Comparison of ENCODE assay signal across 16 mouse cellular contexts in the genomic region with DNA sequence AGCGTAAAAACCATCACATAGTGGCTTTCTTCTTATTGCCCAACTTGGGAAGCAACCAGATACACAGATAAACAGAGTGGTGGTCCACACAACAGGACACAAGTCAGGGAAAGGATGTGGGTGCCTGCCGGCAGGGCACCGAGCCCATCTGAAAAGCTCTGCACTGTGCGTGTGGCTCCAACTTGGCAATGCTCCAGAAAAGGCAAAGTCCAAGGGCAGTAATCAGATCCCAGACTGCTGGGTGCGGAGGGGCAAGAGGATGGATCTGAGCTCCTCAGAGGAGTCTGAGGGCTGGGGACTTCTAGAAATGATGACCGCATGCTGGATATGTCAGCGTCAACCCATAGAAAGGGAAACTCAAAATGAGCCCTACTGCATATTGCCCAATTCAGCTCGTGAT.
DNase-seq lines count a peak whose midpoint lies in the region; ATAC-seq and TF ChIP-seq lines count a peak whose summit lies in the region.
"Had no signal": no experiment of that assay in that cellular context is flagged by ENCODE, and none has a peak within 500 bp of the region (broad histone marks: within the 10 kb centered on the region; RNA-seq: fewer than 3 reads in every experiment).

No protein-coding gene starts in this region.

- intact Hi-C loops in gastrocnemius, adult 2 months (cut with DNase I), result no loop called here
- intact Hi-C loops in gastrocnemius, postnatal 14 days (cut with DNase I; ENCODE audit: low total_unique reads), result loop anchor here (5.0 kb wide), 1 partner anchor 165 kb away; a partner anchor contains a TSS

- H3K4me3 ChIP-seq in gastrocnemius, adult 2 months, result no peak overlapping the region
- no peak overlapping the region for H3K4me3 ChIP-seq in limb, embryonic 12.5 days (replicated peaks)
- H3K4me3 ChIP-seq in limb, embryonic 10.5 days, result no peak overlapping the region
- H3K4me3 ChIP-seq in intestine, embryonic 14.5 days (ENCODE audit: low read depth, low read length), result no peak overlapping the region
- no peak overlapping the region for H3K4me3 ChIP-seq in stomach, embryonic 16.5 days (replicated peaks; ENCODE audit: low read length)
- H3K4me3 ChIP-seq: embryonic facial prominence, embryonic 12.5 days; heart, adult 2 months; limb, embryonic 15.5 days; lung, embryonic 15.5 days; midbrain, embryonic 12.5 days had no signal

- peaks cover 28% of the 10 kb centered on the region for H3K4me1 ChIP-seq in limb, embryonic 12.5 days (replicated peaks)
- H3K4me1 ChIP-seq in limb, embryonic 10.5 days, result peaks cover 27% of the 10 kb centered on the region
- no peaks in the 10 kb centered on the region; the same call in 1 of the 2 replicates for H3K4me1 ChIP-seq in intestine, embryonic 14.5 days (replicated peaks; ENCODE audit: control insufficient read depth, insufficient read depth, low read length)
- H3K4me1 ChIP-seq in stomach, embryonic 16.5 days (ENCODE audit: control insufficient read depth, insufficient read depth, low read length), result peaks cover 14% of the 10 kb centered on the region

- H3K9ac ChIP-seq in limb, embryonic 12.5 days (replicated peaks), result no peak overlapping the region
- no peak overlapping the region for H3K9ac ChIP-seq in intestine, embryonic 14.5 days (ENCODE audit: low read length)
- no peak overlapping the region for H3K9ac ChIP-seq in stomach, embryonic 16.5 days (ENCODE audit: low read length)
- H3K9ac ChIP-seq: embryonic facial prominence, embryonic 12.5 days; limb, embryonic 15.5 days; lung, embryonic 15.5 days; midbrain, embryonic 12.5 days had no signal

- H3K36me3 ChIP-seq in limb, embryonic 12.5 days, result peaks cover 37% of the 10 kb centered on the region
- peaks cover 66% of the 10 kb centered on the region for H3K36me3 ChIP-seq in limb, embryonic 10.5 days
- peaks cover 25% of the 10 kb centered on the region for H3K36me3 ChIP-seq in intestine, embryonic 14.5 days (ENCODE audit: control insufficient read depth, insufficient read depth, low read length)
- H3K36me3 ChIP-seq in stomach, embryonic 16.5 days (ENCODE audit: control insufficient read depth, insufficient read depth, low read length), result no peaks in the 10 kb centered on the region

- no peak for TF ChIP-seq CTCF in gastrocnemius, adult 2 months (IDR thresholded peaks at IDR 0.05)

- no peak overlapping the region for H3K27ac ChIP-seq in gastrocnemius, adult 2 months
- peak overlapping the region; percentile 12; the same call in 1 of the 2 replicates for H3K27ac ChIP-seq in limb, embryonic 12.5 days
- no peak overlapping the region for H3K27ac ChIP-seq in limb, embryonic 10.5 days
- no peak overlapping the region for H3K27ac ChIP-seq in intestine, embryonic 14.5 days (ENCODE audit: low read depth)
- no peak overlapping the region for H3K27ac ChIP-seq in stomach, embryonic 16.5 days (ENCODE audit: low read length)
- H3K27ac ChIP-seq: embryonic facial prominence, embryonic 12.5 days; heart, adult 2 months; lung, embryonic 15.5 days; midbrain, embryonic 12.5 days had no signal

- WGBS in limb, embryonic 12.5 days, result 83% methylated on average over 8 of the region's 8 CpGs
- 92% methylated on average over 8 of the region's 8 CpGs for WGBS in limb, embryonic 10.5 days
- WGBS in intestine, embryonic 14.5 days, result 69% methylated on average over 8 of the region's 8 CpGs
- WGBS in stomach, embryonic 16.5 days, result 74% methylated on average over 8 of the region's 8 CpGs

- H3K27me3 ChIP-seq in limb, embryonic 12.5 days, result no peaks in the 10 kb centered on the region
- no peaks in the 10 kb centered on the region for H3K27me3 ChIP-seq in limb, embryonic 10.5 days (ENCODE audit: low read depth, poor library complexity, severe bottlenecking)
- no peaks in the 10 kb centered on the region for H3K27me3 ChIP-seq in intestine, embryonic 14.5 days (replicated peaks; ENCODE audit: control insufficient read depth, insufficient read depth, low read length)
- H3K27me3 ChIP-seq in stomach, embryonic 16.5 days (ENCODE audit: control insufficient read depth, insufficient read depth, low read length), result no peaks in the 10 kb centered on the region
- H3K27me3 ChIP-seq: embryonic facial prominence, embryonic 12.5 days; limb, embryonic 15.5 days; lung, embryonic 15.5 days; midbrain, embryonic 12.5 days had no signal

- no peak for ATAC-seq in limb, embryonic 12.5 days (ENCODE audit: insufficient number of reproducible peaks, insufficient read depth, low FRiP score, low TSS enrichment, low read depth)
- 0 out of 2 replicates have a peak, but pooled peaks have one; percentile 44 for ATAC-seq in intestine, embryonic 14.5 days (replicated peaks; ENCODE audit: low FRiP score, low TSS enrichment, low read depth)
- ATAC-seq in stomach, embryonic 16.5 days (ENCODE audit: insufficient read depth, low FRiP score), result 0 out of 2 replicates have a peak, but pooled peaks have one; percentile 19
- ATAC-seq: inflammation-experienced regulatory T-cells, adult 6 months had no signal

- peak; percentile 22 for DNase-seq in gastrocnemius, adult 2 months
- DNase-seq in gastrocnemius, postnatal 14 days, result no peak
- DNase-seq in limb, embryonic 10.5 days (ENCODE audit: low spot score), result no peak
- no peak for DNase-seq in intestine, embryonic 14.5 days (ENCODE audit: low spot score)
- no peak for DNase-seq in thymus, postnatal 36 days
- DNase-seq: cerebellum, adult 18-20 months; heart, adult 2 months; layer of hippocampus, adult 9-11 months; right cerebral cortex, postnatal 14 days had no signal

- H3K4me2 ChIP-seq in limb, embryonic 12.5 days, result no peak overlapping the region
- H3K4me2 ChIP-seq in intestine, embryonic 14.5 days (ENCODE audit: low read length), result no peak overlapping the region
- H3K4me2 ChIP-seq in stomach, embryonic 16.5 days (ENCODE audit: low read depth, low read length), result no peak overlapping the region
- H3K4me2 ChIP-seq: embryonic facial prominence, embryonic 12.5 days; limb, embryonic 15.5 days; lung, embryonic 15.5 days; midbrain, embryonic 12.5 days had no signal

- H3K9me3 ChIP-seq in limb, embryonic 12.5 days, result no peaks in the 10 kb centered on the region
- H3K9me3 ChIP-seq in limb, embryonic 10.5 days (replicated peaks), result no peaks in the 10 kb centered on the region
- no peaks in the 10 kb centered on the region for H3K9me3 ChIP-seq in intestine, embryonic 14.5 days (ENCODE audit: control insufficient read depth, low read length)
- no peaks in the 10 kb centered on the region for H3K9me3 ChIP-seq in stomach, embryonic 16.5 days (replicated peaks; ENCODE audit: control insufficient read depth, low read length)
- H3K9me3 ChIP-seq: embryonic facial prominence, embryonic 12.5 days; limb, embryonic 15.5 days; lung, embryonic 15.5 days; midbrain, embryonic 12.5 days had no signal
